Mouse (Mus musculus) embryonic facial prominence, embryonic 10.5 days (tissue): ENCODE results near the gene Kbtbd12. TPM values are rescaled to one million over a fixed set of nuclear protein-coding genes. Genes with fewer than 3 reads are reported as not detected.

ENCODE experiments used
- DNase-seq: peaks from one replicate; pipeline ENCODE4 v3.0.0-alpha.2; 2017; ENCODE audit warnings: low spot score
- H3K27ac ChIP-seq: fragments of 300-500 bp; sonication (generic); replicated peaks from 2 replicates; pipeline ENCODE4 v1.5.1; 2016; ENCODE audit warnings: mild to moderate bottlenecking
- H3K27me3 ChIP-seq: fragments of 300-500 bp; sonication (generic); replicated peaks from 2 replicates; pipeline ENCODE4 v1.6.1; 2016; ENCODE audit warnings: low read depth, mild to moderate bottlenecking; ENCODE audit not compliant: poor library complexity, severe bottlenecking
- H3K36me3 ChIP-seq: fragments of 300-500 bp; sonication (generic); replicated peaks from 2 replicates; pipeline ENCODE4 v1.6.1; 2016; ENCODE audit warnings: mild to moderate bottlenecking, moderate library complexity
- H3K4me1 ChIP-seq: fragments of 300-500 bp; sonication (generic); 2 replicates; pipeline ENCODE4 v1.6.1; 2016
- H3K4me3 ChIP-seq: fragments of 300-500 bp; sonication (generic); 2 replicates; pipeline ENCODE4 v1.5.1; 2016; ENCODE audit warnings: mild to moderate bottlenecking, moderate library complexity
- H3K9me3 ChIP-seq: fragments of 300-500 bp; sonication (generic); 2 replicates; pipeline ENCODE4 v1.6.1; 2016; ENCODE audit warnings: mild to moderate bottlenecking
- WGBS: fragments of 180-500 bp; shearing (Covaris S2); methylation state at CpG from one replicate; pipeline ENCODE4 v1.1.7; 2016; 5-methylcytosine and 5-hydroxymethylcytosine counted together
- polyA plus RNA-seq: library from polyadenylated mRNA; unstranded; fragments of >200 nt; fragmentation: Nextera tagmentation; extraction: Ambion mirVana; gene quantifications from 2 replicates; pipeline ENCODE4 v1.2.1, GENCODE M21; 2016

The Kbtbd12 gene
- polyA plus RNA-seq, 1 experiment from 2014 or later = 0.24 TPM

- H3K36me3 ChIP-seq = no peaks in the 10 kb centered on the region
- no peaks in the 10 kb centered on the region for H3K27me3 ChIP-seq
- no peak overlapping the region for H3K27ac ChIP-seq
- peaks cover 15% of the 10 kb centered on the region for H3K4me1 ChIP-seq
- H3K9me3 ChIP-seq = peaks cover 11% of the 10 kb centered on the region
- WGBS = 5% methylated on average over 9 of the region's 9 CpGs
- H3K4me3 ChIP-seq = no peak overlapping the region
- DNase-seq = peak; percentile 30
Measured at GRCm38 (mm10) chr6:88639921-88640320, 2.2 kb upstream of the Kbtbd12 start.

- Histone ChIP-seq H3K27me3 (no peaks in the 10 kb centered on the region), H3K4me1 (peaks cover 15% of the 10 kb centered on the region), H3K4me3 (no peak overlapping the region), H3K9me3 (peaks cover 11% of the 10 kb centered on the region), H3K36me3 (no peaks in the 10 kb centered on the region), H3K27ac (no peak overlapping the region)
- no peak for DNase-seq
- WGBS = 26% methylated on average over 6 of the region's 6 CpGs
Measured at GRCm38 (mm10) chr6:88639372-88639920, 1.7 kb upstream of the Kbtbd12 start.

GRCm38 (mm10) chr6:88638917-88639316, 1.2 kb upstream of the Kbtbd12 start:
- DNase-seq = no peak
- WGBS = 42% methylated on average over 1 of the region's 1 CpGs
- no peaks in the 10 kb centered on the region for H3K27me3 ChIP-seq
- H3K9me3 ChIP-seq = peaks cover 11% of the 10 kb centered on the region
- H3K4me1 ChIP-seq = peaks cover 15% of the 10 kb centered on the region
- no peaks in the 10 kb centered on the region for H3K36me3 ChIP-seq
- no peak overlapping the region for H3K4me3 ChIP-seq
- no peak overlapping the region for H3K27ac ChIP-seq

- DNase-seq = no peak
- no peak overlapping the region for H3K27ac ChIP-seq
- 90% methylated on average over 6 of the region's 6 CpGs for WGBS
- H3K9me3 ChIP-seq = peaks cover 11% of the 10 kb centered on the region
- H3K4me1 ChIP-seq = peaks cover 15% of the 10 kb centered on the region
- H3K36me3 ChIP-seq = no peaks in the 10 kb centered on the region
- H3K4me3 ChIP-seq = no peak overlapping the region
- H3K27me3 ChIP-seq = no peaks in the 10 kb centered on the region
Measured at GRCm38 (mm10) chr6:88635881-88636754, 1.6 kb downstream of the Kbtbd12 start.

GRCm38 (mm10) chr6:88631293-88631692, 6.5 kb downstream of the Kbtbd12 start:
- Histone ChIP-seq H3K27me3 (peaks cover 20% of the 10 kb centered on the region), H3K27ac (no peak overlapping the region), H3K4me1 (peaks cover 16% of the 10 kb centered on the region), H3K9me3 (no peaks in the 10 kb centered on the region), H3K36me3 (no peaks in the 10 kb centered on the region), H3K4me3 (no peak overlapping the region)
- no peak for DNase-seq
- 78% methylated on average over 6 of the region's 6 CpGs for WGBS

GRCm38 (mm10) chr6:88630560-88630959, 7.2 kb downstream of the Kbtbd12 start:
- no peak overlapping the region for H3K27ac ChIP-seq
- no peak for DNase-seq
- 78% methylated on average over 5 of the region's 5 CpGs for whole genome bisulfite sequencing
- H3K27me3 ChIP-seq = peaks cover 27% of the 10 kb centered on the region
- H3K4me3 ChIP-seq = no peak overlapping the region
- no peaks in the 10 kb centered on the region for H3K9me3 ChIP-seq
- peaks cover 17% of the 10 kb centered on the region for H3K4me1 ChIP-seq
- no peaks in the 10 kb centered on the region for H3K36me3 ChIP-seq

GRCm38 (mm10) chr6:88629821-88630220, 7.9 kb downstream of the Kbtbd12 start:
- no peak overlapping the region for H3K27ac ChIP-seq
- H3K36me3 ChIP-seq = no peaks in the 10 kb centered on the region
- no peaks in the 10 kb centered on the region for H3K9me3 ChIP-seq
- no peak for DNase-seq
- H3K4me3 ChIP-seq = no peak overlapping the region
- WGBS = 93% methylated on average over 2 of the region's 2 CpGs
- peaks cover 17% of the 10 kb centered on the region for H3K4me1 ChIP-seq
- H3K27me3 ChIP-seq = peaks cover 29% of the 10 kb centered on the region

GRCm38 (mm10) chr6:88627317-88627811, 10.4 kb downstream of the Kbtbd12 start:
- Histone ChIP-seq H3K27ac (peak overlapping the region; percentile 88), H3K36me3 (no peaks in the 10 kb centered on the region), H3K4me3 (peak overlapping the region; percentile 68), H3K9me3 (no peaks in the 10 kb centered on the region), H3K4me1 (peaks cover 17% of the 10 kb centered on the region), H3K27me3 (peaks cover 29% of the 10 kb centered on the region)
- peak; percentile 92 for DNase-seq
- WGBS = 1% methylated on average over 51 of the region's 51 CpGs

GRCm38 (mm10) chr6:88626912-88627311, 10.8 kb downstream of the Kbtbd12 start:
- Histone ChIP-seq H3K9me3 (no peaks in the 10 kb centered on the region), H3K36me3 (no peaks in the 10 kb centered on the region), H3K4me3 (peak overlapping the region; percentile 68), H3K4me1 (peaks cover 17% of the 10 kb centered on the region), H3K27me3 (peaks cover 29% of the 10 kb centered on the region), H3K27ac (peak overlapping the region; percentile 88)
- no peak for DNase-seq
- 26% methylated on average over 11 of the region's 11 CpGs for WGBS

- Histone ChIP-seq H3K27ac (no peak overlapping the region), H3K9me3 (no peaks in the 10 kb centered on the region), H3K36me3 (no peaks in the 10 kb centered on the region), H3K4me3 (no peak overlapping the region), H3K4me1 (peaks cover 17% of the 10 kb centered on the region), H3K27me3 (peaks cover 29% of the 10 kb centered on the region)
- no peak for DNase-seq
- 69% methylated on average over 4 of the region's 4 CpGs for WGBS
Measured at GRCm38 (mm10) chr6:88626462-88626861, 11.3 kb downstream of the Kbtbd12 start.

- Histone ChIP-seq H3K27ac (no peak overlapping the region), H3K4me1 (peaks cover 8% of the 10 kb centered on the region), H3K36me3 (no peaks in the 10 kb centered on the region), H3K4me3 (no peak overlapping the region), H3K27me3 (peaks cover 15% of the 10 kb centered on the region), H3K9me3 (no peaks in the 10 kb centered on the region)
- no peak for DNase-seq
- 90% methylated on average over 4 of the region's 4 CpGs for WGBS
Measured at GRCm38 (mm10) chr6:88621816-88622481, 15.8 kb downstream of the Kbtbd12 start.

GRCm38 (mm10) chr6:88619542-88619941, 18.2 kb downstream of the Kbtbd12 start:
- Histone ChIP-seq H3K4me1 (no peaks in the 10 kb centered on the region), H3K27me3 (no peaks in the 10 kb centered on the region), H3K4me3 (no peak overlapping the region), H3K27ac (no peak overlapping the region), H3K36me3 (no peaks in the 10 kb centered on the region), H3K9me3 (no peaks in the 10 kb centered on the region)
- 40% methylated on average over 5 of the region's 5 CpGs for whole genome bisulfite sequencing
- DNase-seq = no peak
